Mouse (Mus musculus) kidney, postnatal 0 days (tissue): ENCODE results near the gene Tle1. TPM values are rescaled to one million over a fixed set of nuclear protein-coding genes. Genes with fewer than 3 reads are reported as not detected.

Experiments used
- ATAC-seq: fragments of 200-750 bp; cut with Nextera tagmentation; replicated peaks from 2 replicates; pipeline ENCODE4 v1.8.0; 2017; ENCODE audit warnings: low read depth, moderate number of reproducible peaks, moderate TSS enrichment, moderate library complexity; ENCODE audit not compliant: low FRiP score
- DNase-seq: peaks from one replicate; pipeline ENCODE4 v3.0.0-alpha.2; 2016; ENCODE audit warnings: low spot score
- H3K27ac ChIP-seq: fragments of 300-500 bp; sonication (generic); 2 replicates; pipeline ENCODE4 v1.5.1; 2014; ENCODE audit warnings: mild to moderate bottlenecking
- H3K27me3 ChIP-seq: fragments of 300-500 bp; sonication (generic); 2 replicates; pipeline ENCODE4 v1.6.1; 2014; ENCODE audit warnings: low read length, mixed read lengths; ENCODE audit not compliant: insufficient read depth
- H3K36me3 ChIP-seq: fragments of 300-500 bp; sonication (generic); 2 replicates; pipeline ENCODE4 v1.6.1; 2014; ENCODE audit warnings: low read length, mixed read lengths; ENCODE audit not compliant: insufficient read depth
- H3K4me1 ChIP-seq: fragments of 300-500 bp; sonication (generic); replicated peaks from 2 replicates; pipeline ENCODE4 v1.6.1; 2014; ENCODE audit warnings: antibody characterized with exemption, low read length, mixed read lengths; ENCODE audit not compliant: insufficient read depth
- H3K4me2 ChIP-seq: fragments of 300-500 bp; sonication (generic); 2 replicates; pipeline ENCODE4 v1.6.1; 2014; ENCODE audit warnings: mild to moderate bottlenecking, low read length, moderate library complexity, mixed read lengths
- H3K4me3 ChIP-seq: fragments of 300-500 bp; sonication (generic); replicated peaks from 2 replicates; pipeline ENCODE4 v1.5.1; 2014; ENCODE audit warnings: low read depth, low read length
- H3K9ac ChIP-seq: fragments of 300-500 bp; sonication (generic); 2 replicates; pipeline ENCODE4 v1.6.1; 2014; ENCODE audit warnings: low read depth, low read length
- H3K9me3 ChIP-seq: fragments of 300-500 bp; sonication (generic); replicated peaks from 2 replicates; pipeline ENCODE4 v1.6.1; 2016; ENCODE audit warnings: low read length, inconsistent platforms, mixed read lengths
- CTCF ChIP-seq: IDR thresholded peaks from 2 replicates; pipeline ENCODE4 v1.5.1; 2016; ENCODE audit warnings: antibody characterized with exemption, low read depth, mild to moderate bottlenecking, moderate library complexity
- WGBS: fragments of 180-500 bp; shearing (Covaris S2); extraction: QIAGEN DNeasy Blood & Tissue Kit; methylation state at CpG from one replicate; pipeline ENCODE4 v1.1.7; 2014; 5-methylcytosine and 5-hydroxymethylcytosine counted together
- polyA plus RNA-seq: library from polyadenylated mRNA; unstranded; fragments of >200 nt; fragmentation: Nextera tagmentation; extraction: Ambion mirVana; gene quantifications from 2 replicates; pipeline ENCODE4 v1.2.1, GENCODE M21; 2015

Tle1 gene
- polyA plus RNA-seq, 1 experiment from 2014 or later = 28.3 TPM

- H3K27ac ChIP-seq = no peak overlapping the region
- H3K4me2 ChIP-seq = no peak overlapping the region
- no peak for DNase-seq
- no peaks in the 10 kb centered on the region for H3K27me3 ChIP-seq
- H3K4me1 ChIP-seq = no peaks in the 10 kb centered on the region
- H3K9ac ChIP-seq = no peak overlapping the region
- ATAC-seq = no peak
- H3K36me3 ChIP-seq = no peaks in the 10 kb centered on the region
- no peak overlapping the region for H3K4me3 ChIP-seq
- no peak for TF ChIP-seq CTCF
- no peaks in the 10 kb centered on the region for H3K9me3 ChIP-seq
Observed at GRCm38 (mm10) chr4:72104186-72104585, 96.5 kb downstream of the Tle1 start.

DNA sequence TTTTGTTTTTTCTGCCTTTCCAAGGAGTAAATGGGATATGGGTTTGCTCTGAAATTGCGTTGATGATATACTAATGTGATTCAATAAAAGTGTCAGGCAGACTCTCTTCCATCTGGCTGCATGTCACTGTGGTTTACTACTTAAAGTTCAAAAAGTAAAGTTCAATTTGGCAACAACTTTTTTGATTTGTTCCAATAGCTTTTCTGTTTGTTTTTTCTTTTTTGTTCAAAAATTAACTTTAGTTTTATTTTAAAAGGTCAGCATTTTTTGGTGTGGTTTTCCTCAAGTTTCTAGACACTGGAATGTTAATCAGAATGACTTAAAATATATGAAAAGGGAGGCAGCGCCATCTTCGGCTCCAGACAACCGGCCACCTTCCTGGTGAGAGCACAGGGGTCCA lies 112.9 kb downstream of the Tle1 start:
- ATAC-seq = no peak

DNA sequence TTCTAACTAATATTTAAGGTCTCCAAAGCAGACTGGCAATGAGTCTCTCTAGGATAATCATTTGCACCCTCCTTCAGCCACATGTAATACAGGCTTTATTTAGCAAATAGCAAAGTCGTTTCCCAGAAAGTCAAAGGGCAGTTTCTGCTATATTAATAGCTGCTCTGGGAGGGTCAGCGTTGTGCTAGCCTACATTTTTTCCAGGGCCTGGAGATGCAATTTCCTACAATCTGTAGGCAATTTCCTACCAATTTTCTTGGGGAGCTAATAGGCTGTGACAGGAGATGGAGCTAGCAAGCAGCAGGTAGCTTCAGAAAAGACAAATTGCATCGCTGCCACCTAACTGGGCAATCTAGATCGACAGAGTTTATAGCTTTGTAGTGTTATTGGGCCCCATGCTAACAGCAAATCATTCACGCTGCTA lies 131.6 kb downstream of the Tle1 start:
- no peak for TF ChIP-seq CTCF
- WGBS = 15% methylated on average over 5 of the region's 5 CpGs
- 0 out of 2 replicates have a peak overlapping the region, but pooled peaks have one; percentile 2 for H3K27ac ChIP-seq
- H3K27me3 ChIP-seq = no peaks in the 10 kb centered on the region
- H3K9ac ChIP-seq = no peak overlapping the region
- no peak overlapping the region for H3K4me3 ChIP-seq
- no peaks in the 10 kb centered on the region for H3K9me3 ChIP-seq
- ATAC-seq = no peak
- no peak overlapping the region for H3K4me2 ChIP-seq
- H3K36me3 ChIP-seq = no peaks in the 10 kb centered on the region
- no peaks in the 10 kb centered on the region for H3K4me1 ChIP-seq
- peak; percentile 24 for DNase-seq

More for the DNA sequence above, 112.9 kb downstream of the Tle1 start:
- TF ChIP-seq CTCF = no peak
- Histone ChIP-seq H3K4me3 (no peak overlapping the region), H3K9me3 (no peaks in the 10 kb centered on the region), H3K27me3 (no peaks in the 10 kb centered on the region), H3K4me2 (no peak overlapping the region), H3K27ac (no peak overlapping the region), H3K4me1 (no peaks in the 10 kb centered on the region), H3K36me3 (no peaks in the 10 kb centered on the region), H3K9ac (no peak overlapping the region)
- 53% methylated on average over 4 of the region's 4 CpGs for WGBS
- DNase-seq = peak; percentile 82

DNA sequence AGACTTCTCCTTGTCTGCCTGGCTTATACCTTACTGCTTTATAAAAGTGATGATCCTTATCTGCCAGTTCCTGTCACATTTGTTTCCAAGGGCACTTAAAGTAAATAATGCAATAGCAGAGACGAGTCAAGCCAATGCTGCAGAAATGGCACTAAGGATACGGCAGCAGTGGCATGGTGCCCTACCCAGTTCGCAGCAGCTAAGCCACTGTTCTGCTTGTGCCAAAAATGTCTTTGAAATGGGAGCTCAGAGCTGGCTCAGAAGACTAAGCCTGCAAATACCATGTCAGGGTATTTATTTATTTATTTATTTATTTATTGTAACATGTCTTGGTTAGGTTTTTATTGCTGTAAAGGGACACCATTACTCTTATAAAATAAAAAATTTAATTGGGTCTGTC lies 132.8 kb downstream of the Tle1 start:
- Histone ChIP-seq H3K4me1 (no peaks in the 10 kb centered on the region), H3K4me3 (no peak overlapping the region), H3K27ac (no peak overlapping the region), H3K27me3 (no peaks in the 10 kb centered on the region), H3K9me3 (no peaks in the 10 kb centered on the region), H3K36me3 (no peaks in the 10 kb centered on the region), H3K4me2 (no peak overlapping the region), H3K9ac (no peak overlapping the region)
- no peak for DNase-seq
- ATAC-seq = no peak
- 78% methylated on average over 3 of the region's 3 CpGs for WGBS
- TF ChIP-seq CTCF = no peak
